Mouse (Mus musculus): ENCODE measurements around the gene Ripor3. TPM values are rescaled to one million over a fixed set of nuclear protein-coding genes. Genes with fewer than 3 reads are reported as not detected.

The Ripor3 gene
- polyA plus RNA-seq, 1 experiment, result 0.13 TPM

DNA sequence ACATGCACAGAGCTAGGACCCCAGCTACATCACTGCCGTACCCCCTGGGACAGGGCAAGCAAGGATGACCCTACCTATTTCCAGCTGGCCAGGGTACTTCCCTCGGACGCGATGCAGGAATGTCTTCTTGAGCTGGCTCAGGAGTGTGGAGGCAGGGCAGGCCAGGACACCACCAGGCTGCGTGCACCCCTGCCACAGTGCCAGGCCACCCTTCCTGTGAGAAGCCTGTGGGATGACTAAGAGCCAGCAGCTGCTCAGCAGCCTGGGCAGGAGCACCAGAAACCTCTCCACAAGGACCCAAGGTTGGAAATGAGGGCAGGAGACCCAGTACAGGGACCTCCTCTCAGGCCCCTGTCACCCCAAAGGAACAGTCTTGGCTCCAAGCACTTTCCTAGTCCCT lies 26.0 kb downstream of the Ripor3 start:
- no peak for TF ChIP-seq TAL1 (IDR thresholded peaks at IDR 0.05; ENCODE audit: low read length)
- TF ChIP-seq GATA1 (IDR thresholded peaks at IDR 0.05; ENCODE audit: low read length), result no peak
- no peaks in the 10 kb centered on the region for H3K9me3 ChIP-seq (ENCODE audit: control insufficient read depth, low read length)
- no peaks in the 10 kb centered on the region for H3K27me3 ChIP-seq (ENCODE audit: control insufficient read depth)
- H3K4me1 ChIP-seq (ENCODE audit: control insufficient read depth), result peaks cover 12% of the 10 kb centered on the region
- peaks cover 3% of the 10 kb centered on the region for H3K36me3 ChIP-seq (ENCODE audit: control insufficient read depth)
- no peak overlapping the region for H3K4me3 ChIP-seq (replicated peaks)

DNA sequence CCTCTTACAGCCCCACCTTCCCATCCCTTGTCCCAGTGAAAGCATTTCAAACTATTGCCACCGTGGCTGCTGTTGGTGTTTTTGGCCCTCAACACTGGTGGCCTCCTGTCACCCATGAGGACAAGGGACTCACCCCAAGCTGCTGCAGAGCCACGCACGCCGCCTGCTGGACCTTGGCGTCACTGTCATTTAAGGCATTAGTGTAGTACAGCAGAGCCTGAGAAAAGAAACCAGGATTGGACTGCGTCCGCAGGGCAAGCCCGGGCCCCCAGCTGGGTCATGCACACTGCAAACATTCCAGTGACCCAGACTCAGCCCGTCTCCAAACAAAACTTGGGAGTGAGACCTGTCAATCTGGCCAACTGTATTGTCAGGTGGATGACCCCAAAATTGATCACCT lies 27.8 kb downstream of the Ripor3 start:
- no peak for TF ChIP-seq GATA1 (IDR thresholded peaks at IDR 0.05; ENCODE audit: low read length)
- TF ChIP-seq TAL1 (IDR thresholded peaks at IDR 0.05; ENCODE audit: low read length), result no peak
- H3K4me1 ChIP-seq (ENCODE audit: control insufficient read depth), result peaks cover 10% of the 10 kb centered on the region
- H3K27me3 ChIP-seq (ENCODE audit: control insufficient read depth), result no peaks in the 10 kb centered on the region
- H3K9me3 ChIP-seq (ENCODE audit: control insufficient read depth, low read length), result no peaks in the 10 kb centered on the region
- peaks cover 14% of the 10 kb centered on the region for H3K36me3 ChIP-seq (ENCODE audit: control insufficient read depth)
- no peak overlapping the region for H3K4me3 ChIP-seq (replicated peaks)

DNA sequence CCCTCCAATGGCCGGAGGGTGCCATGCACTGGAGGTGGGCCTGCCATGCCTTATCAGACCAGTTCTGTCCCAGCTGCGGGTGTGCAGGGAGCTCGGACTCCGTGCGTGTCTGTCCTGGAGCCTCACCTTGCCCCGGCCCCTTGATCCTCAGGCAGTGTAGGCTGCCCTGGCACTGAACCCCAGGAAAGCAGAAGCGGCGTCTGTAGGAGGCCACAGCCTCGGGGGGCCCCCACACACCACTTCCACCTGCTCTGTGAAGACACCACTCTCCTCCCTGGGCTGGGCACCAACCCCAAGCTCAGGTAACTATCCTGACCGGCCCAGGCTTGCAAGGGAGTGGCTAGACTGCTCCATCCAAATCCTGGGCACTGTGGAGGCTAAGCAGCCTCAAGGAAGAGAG lies 30.0 kb downstream of the Ripor3 start:
- Histone ChIP-seq H3K27me3 (ENCODE audit: control insufficient read depth) (no peaks in the 10 kb centered on the region), H3K4me1 (ENCODE audit: control insufficient read depth) (peaks cover 2% of the 10 kb centered on the region; the same call in 1 of the 2 replicates), H3K36me3 (ENCODE audit: control insufficient read depth) (peaks cover 36% of the 10 kb centered on the region), H3K9me3 (ENCODE audit: control insufficient read depth, low read length) (no peaks in the 10 kb centered on the region), H3K4me3 (replicated peaks) (no peak overlapping the region)
- no peak for TF ChIP-seq TAL1 (IDR thresholded peaks at IDR 0.05; ENCODE audit: low read length)

DNA sequence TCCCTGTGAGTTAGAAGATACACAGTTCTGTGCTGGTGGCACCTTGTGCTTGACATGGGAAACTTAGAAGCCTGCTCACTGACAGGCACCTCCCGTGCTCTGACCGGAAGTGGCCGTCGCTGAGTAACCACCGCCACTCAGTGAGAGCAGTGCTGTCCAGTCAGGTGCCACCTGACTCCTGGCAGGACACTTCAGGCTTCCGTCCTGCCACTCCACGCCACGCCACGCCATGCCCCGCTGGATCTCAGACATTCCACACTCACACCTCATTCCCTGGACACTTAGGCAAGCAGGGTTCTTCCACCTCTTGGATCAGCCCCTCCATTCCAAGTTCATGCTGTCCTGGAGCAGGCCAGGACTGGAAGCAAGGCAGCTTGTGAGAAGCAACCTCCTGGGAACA lies 32.1 kb downstream of the Ripor3 start:
- peaks cover 57% of the 10 kb centered on the region for H3K36me3 ChIP-seq (ENCODE audit: control insufficient read depth)
- H3K4me3 ChIP-seq (replicated peaks), result no peak overlapping the region
- no peaks in the 10 kb centered on the region for H3K9me3 ChIP-seq (ENCODE audit: control insufficient read depth, low read length)
- peaks cover 2% of the 10 kb centered on the region; the same call in 1 of the 2 replicates for H3K4me1 ChIP-seq (ENCODE audit: control insufficient read depth)
- no peak for TF ChIP-seq TAL1 (IDR thresholded peaks at IDR 0.05; ENCODE audit: low read length)
- TF ChIP-seq GATA1 (IDR thresholded peaks at IDR 0.05; ENCODE audit: low read length), result no peak
- H3K27me3 ChIP-seq (ENCODE audit: control insufficient read depth), result no peaks in the 10 kb centered on the region

DNA sequence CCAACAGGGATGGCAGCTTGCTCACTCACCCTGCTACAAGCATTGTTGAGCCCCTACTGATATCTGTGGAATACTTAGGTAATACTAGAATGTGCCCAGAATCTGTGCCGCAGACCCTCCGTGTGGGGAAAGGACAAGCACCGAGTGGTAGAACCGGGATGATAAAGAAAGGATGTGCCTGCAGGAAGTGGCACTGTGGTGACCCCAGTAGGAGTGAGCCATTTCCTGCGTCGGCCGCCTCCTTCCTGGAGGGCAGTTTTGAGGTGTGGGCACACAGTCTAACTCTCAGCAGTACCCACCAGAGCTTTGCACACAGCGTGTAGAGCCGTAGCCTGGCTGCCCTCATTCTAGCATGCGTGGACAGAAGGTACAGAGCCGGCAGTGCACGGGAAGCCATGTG lies 34.7 kb downstream of the Ripor3 start:
- H3K4me3 ChIP-seq (replicated peaks), result no peak overlapping the region
- H3K27me3 ChIP-seq (ENCODE audit: control insufficient read depth), result no peaks in the 10 kb centered on the region
- H3K4me1 ChIP-seq (ENCODE audit: control insufficient read depth), result peaks cover 5% of the 10 kb centered on the region; the same call in 1 of the 2 replicates
- TF ChIP-seq TAL1 (IDR thresholded peaks at IDR 0.05; ENCODE audit: low read length) (no peak), GATA1 (IDR thresholded peaks at IDR 0.05; ENCODE audit: low read length) (no peak)
- H3K36me3 ChIP-seq (ENCODE audit: control insufficient read depth), result peaks cover 76% of the 10 kb centered on the region
- H3K9me3 ChIP-seq (ENCODE audit: control insufficient read depth, low read length), result no peaks in the 10 kb centered on the region

DNA sequence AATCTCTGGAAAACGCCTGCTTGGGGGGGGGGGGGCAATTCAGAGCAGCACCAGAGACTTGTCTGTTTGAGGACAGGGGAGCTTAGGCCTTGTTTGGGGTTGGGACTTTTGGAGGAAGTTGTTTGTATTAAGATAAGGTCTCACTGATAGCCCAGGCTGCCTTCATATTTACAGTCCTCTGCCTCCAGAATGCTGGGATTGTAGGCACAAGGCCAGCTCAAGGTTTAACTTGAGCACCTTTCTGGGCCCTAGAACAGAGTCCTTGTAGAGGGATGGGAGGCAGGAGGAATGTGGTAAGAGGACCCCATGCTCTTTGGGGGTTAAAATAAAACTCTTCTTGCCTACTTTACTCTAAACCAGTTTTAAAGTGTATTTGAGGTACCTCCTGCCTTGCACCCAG lies 37.6 kb downstream of the Ripor3 start:
- Histone ChIP-seq H3K9me3 (ENCODE audit: control insufficient read depth, low read length) (no peaks in the 10 kb centered on the region), H3K4me1 (ENCODE audit: control insufficient read depth) (peaks cover 3% of the 10 kb centered on the region; the same call in 1 of the 2 replicates), H3K36me3 (ENCODE audit: control insufficient read depth) (peaks cover 89% of the 10 kb centered on the region), H3K4me3 (replicated peaks) (no peak overlapping the region), H3K27me3 (ENCODE audit: control insufficient read depth) (no peaks in the 10 kb centered on the region)
- no peak for TF ChIP-seq GATA1 (IDR thresholded peaks at IDR 0.05; ENCODE audit: low read length)
- TF ChIP-seq TAL1 (IDR thresholded peaks at IDR 0.05; ENCODE audit: low read length), result no peak

DNA sequence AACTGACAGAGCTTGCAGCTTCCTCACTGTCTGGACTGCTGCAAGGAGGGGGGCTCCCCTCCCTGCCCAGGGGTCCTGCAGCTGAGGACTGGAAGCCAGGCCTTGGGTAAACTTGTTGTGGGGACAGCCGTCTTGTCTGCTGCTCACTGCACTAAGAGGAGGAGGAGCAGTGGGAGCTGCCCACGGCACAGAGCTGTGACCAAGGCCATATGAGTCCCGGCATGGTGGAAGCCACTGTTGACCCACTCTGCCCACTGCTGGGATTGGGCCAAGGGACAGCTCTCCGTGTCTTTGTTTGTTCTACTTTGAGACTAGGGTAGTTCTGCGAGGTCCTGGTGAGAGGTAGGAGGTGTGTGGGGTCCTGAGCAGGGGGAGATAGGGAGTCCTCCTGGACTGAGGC lies 38.3 kb downstream of the Ripor3 start:
- Histone ChIP-seq H3K36me3 (ENCODE audit: control insufficient read depth) (peaks cover 89% of the 10 kb centered on the region), H3K27me3 (ENCODE audit: control insufficient read depth) (no peaks in the 10 kb centered on the region), H3K4me1 (ENCODE audit: control insufficient read depth) (peaks cover 3% of the 10 kb centered on the region; the same call in 1 of the 2 replicates), H3K4me3 (replicated peaks) (no peak overlapping the region), H3K9me3 (ENCODE audit: control insufficient read depth, low read length) (no peaks in the 10 kb centered on the region)
- TF ChIP-seq GATA1 (IDR thresholded peaks at IDR 0.05; ENCODE audit: low read length) (no peak), TAL1 (IDR thresholded peaks at IDR 0.05; ENCODE audit: low read length) (no peak)

DNA sequence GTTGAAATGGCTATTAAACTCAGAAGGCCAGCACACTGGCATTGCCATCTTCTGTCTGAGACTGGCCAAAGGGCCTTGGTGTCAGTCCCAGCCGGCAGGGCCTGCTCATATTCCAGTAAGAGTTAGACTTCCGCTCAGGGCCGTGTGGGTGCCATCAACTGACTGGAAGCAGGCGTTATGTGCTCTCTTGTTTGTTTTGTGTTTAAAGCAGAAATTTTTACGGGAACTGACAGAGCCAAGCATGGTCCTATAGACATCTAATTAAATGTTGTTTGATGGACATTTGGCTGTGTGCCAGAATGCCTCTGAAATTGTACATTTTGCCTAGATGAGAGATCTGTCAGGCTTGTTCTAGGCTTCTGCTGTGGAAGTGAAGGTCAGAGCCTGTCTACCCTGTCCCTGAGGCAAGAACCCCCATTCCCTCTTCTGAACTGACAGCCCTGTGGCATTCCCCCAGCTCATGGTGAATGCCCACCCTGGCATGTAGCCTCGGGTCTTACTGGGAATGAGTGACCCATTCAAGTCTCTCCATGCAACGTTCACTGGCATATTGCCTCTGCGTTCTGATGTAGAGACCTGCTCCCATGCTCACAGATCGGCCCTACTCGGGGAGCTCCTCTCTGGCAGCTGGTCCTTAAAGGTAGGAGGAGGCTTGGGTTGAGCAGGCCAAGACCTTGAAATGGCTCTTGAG lies 40.4 kb downstream of the Ripor3 start:
- Histone ChIP-seq H3K9me3 (ENCODE audit: control insufficient read depth, low read length) (no peaks in the 10 kb centered on the region), H3K4me3 (replicated peaks) (no peak overlapping the region), H3K27me3 (ENCODE audit: control insufficient read depth) (no peaks in the 10 kb centered on the region), H3K4me1 (ENCODE audit: control insufficient read depth) (peaks cover 3% of the 10 kb centered on the region; the same call in 1 of the 2 replicates), H3K36me3 (ENCODE audit: control insufficient read depth) (peaks cover 90% of the 10 kb centered on the region)
- TF ChIP-seq TAL1 (IDR thresholded peaks at IDR 0.05; ENCODE audit: low read length), result no peak
- no peak for TF ChIP-seq GATA1 (IDR thresholded peaks at IDR 0.05; ENCODE audit: low read length)

DNA sequence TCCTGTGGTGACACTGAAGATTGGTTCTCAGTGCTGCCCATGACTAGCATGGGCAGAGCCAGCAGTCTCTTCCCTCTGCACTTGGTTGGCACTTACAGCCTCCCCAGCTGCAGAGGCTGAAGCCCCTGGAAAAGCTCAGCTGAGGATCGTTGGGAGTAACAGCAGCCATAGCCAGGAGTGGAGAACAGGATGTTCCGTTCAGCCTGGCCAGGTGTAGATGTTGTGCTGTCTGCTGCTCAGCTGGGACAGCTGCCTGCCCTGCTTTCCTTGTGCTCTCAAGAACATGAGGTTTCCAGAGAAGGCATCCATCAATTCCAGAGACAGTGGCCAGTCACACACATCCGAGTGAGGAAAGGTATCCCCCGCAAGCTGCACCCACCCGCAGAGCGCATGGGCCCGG lies 41.9 kb downstream of the Ripor3 start:
- H3K27me3 ChIP-seq (ENCODE audit: control insufficient read depth), result no peaks in the 10 kb centered on the region

More for the DNA sequence above, 41.9 kb downstream of the Ripor3 start:
- TF ChIP-seq TAL1 (IDR thresholded peaks at IDR 0.05; ENCODE audit: low read length) (no peak), GATA1 (IDR thresholded peaks at IDR 0.05; ENCODE audit: low read length) (no peak)
- Histone ChIP-seq H3K36me3 (ENCODE audit: control insufficient read depth) (peaks cover 90% of the 10 kb centered on the region), H3K4me1 (ENCODE audit: control insufficient read depth) (peaks cover 3% of the 10 kb centered on the region; the same call in 1 of the 2 replicates), H3K4me3 (replicated peaks) (no peak overlapping the region), H3K9me3 (ENCODE audit: control insufficient read depth, low read length) (no peaks in the 10 kb centered on the region)

All from erythroblast, embryonic 14.5 days (primary cell).